Comparison of ENCODE assay signal across 16 mouse cellular contexts in genomic region chr15:47235631-47236030, GRCm38 (mm10).
"Had no signal": no experiment of that assay in that cellular context is flagged by ENCODE, and none has a peak within 500 bp of the region (broad histone marks: within the 10 kb centered on the region; RNA-seq: fewer than 3 reads in every experiment).

No protein-coding gene starts in this region.

- H3K4me1 ChIP-seq: neural tube, embryonic 12.5 days; neural tube, embryonic 13.5 days; neural tube, embryonic 15.5 days; stomach, embryonic 15.5 days had no signal

- H3K4me3 ChIP-seq: neural tube, embryonic 12.5 days; neural tube, embryonic 13.5 days; neural tube, embryonic 15.5 days; stomach, embryonic 15.5 days had no signal

- H3K27me3 ChIP-seq: neural tube, embryonic 12.5 days; neural tube, embryonic 13.5 days; neural tube, embryonic 15.5 days; stomach, embryonic 15.5 days had no signal

- H3K36me3 ChIP-seq: neural tube, embryonic 12.5 days; neural tube, embryonic 13.5 days; neural tube, embryonic 15.5 days; stomach, embryonic 15.5 days had no signal

- H3K9me3 ChIP-seq: neural tube, embryonic 12.5 days; neural tube, embryonic 13.5 days; neural tube, embryonic 15.5 days; stomach, embryonic 15.5 days had no signal

- H3K9ac ChIP-seq: neural tube, embryonic 12.5 days; neural tube, embryonic 13.5 days; neural tube, embryonic 15.5 days; stomach, embryonic 15.5 days had no signal

- H3K27ac ChIP-seq: neural tube, embryonic 12.5 days; neural tube, embryonic 13.5 days; neural tube, embryonic 15.5 days; stomach, embryonic 15.5 days; stomach, postnatal 0 days had no signal

- DNase-seq: retina, postnatal 1 day; right cerebral cortex, adult 18-20 months; right cerebral cortex, postnatal 14 days; right cerebral cortex, postnatal 25 days; right cerebral cortex, postnatal 4 days; spleen, adult 18-20 months; thymus, adult 18-20 months; thymus, postnatal 14 days; thymus, postnatal 25 days; thymus, postnatal 36 days; thymus, postnatal 4 days had no signal
